Mouse (Mus musculus) heart, adult 9 months (tissue): Measurements from ENCODE around the gene Rtl10.

Experiments used
- DNase-seq, 2 experiments: peaks; one replicate each; pipeline ENCODE4 v3.0.0; 2022; ENCODE audit warnings: low spot score in 2 of 2

Rtl10 gene

DNA sequence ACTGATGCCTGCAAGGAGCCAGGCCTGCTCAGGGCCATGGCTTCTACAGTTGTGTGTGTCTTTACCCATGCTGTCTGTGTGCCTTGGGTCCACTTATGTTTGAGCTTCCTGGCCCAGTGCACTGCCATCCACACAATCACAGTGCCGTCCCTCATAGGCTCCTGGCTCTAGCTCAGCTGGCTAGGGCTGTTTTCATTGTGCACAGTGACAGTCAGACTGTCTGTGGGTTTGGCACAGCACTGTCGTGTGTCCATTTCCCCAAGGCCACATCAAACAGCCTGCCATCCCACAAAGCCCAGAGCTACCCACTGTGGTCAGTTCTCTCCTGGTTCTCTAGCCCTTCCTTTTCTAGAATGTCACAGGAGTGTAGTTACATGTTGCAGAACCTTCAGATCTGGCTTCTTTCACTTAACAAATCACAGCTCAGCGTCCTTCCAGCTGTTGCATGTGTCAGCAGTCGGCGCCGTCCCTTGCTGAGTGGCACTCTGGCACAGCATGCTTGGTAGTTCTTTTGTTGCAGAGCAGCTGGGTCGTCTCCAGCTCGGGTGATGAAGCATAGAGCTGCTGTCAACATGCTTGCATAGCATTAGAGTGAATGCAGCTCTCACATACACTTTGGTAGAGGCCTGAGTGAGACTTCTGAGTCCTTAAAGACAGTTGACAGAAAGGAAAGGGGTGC lies 44.6 kb downstream of the Rtl10 start:
- no peak for DNase-seq

DNA sequence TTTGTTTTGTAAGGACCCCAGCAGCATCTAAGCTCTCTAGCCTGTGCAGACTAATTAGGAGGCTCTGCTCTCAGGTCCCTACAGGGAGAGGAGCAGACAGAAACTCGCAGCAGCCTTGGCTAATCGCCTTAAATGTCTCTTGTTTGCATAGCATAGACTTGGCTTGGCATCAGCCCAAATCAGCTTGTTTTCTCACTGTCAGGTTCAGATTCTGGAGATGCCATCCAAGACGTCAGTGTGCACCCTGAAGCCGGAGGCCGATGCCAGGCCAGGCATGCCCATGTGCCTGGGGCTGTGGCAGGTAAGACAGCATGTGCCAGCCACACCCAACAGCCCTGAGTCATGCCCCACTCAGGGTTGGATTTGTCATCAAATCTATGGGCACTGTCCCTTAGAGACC lies 49.2 kb downstream of the Rtl10 start:
- DNase-seq = no peak
